In genomic region chr11:79962125-79962876, GRCm38 (mm10) we compare ENCODE assay signal across 8 mouse cellular contexts. TPM values are rescaled to one million over a fixed set of nuclear protein-coding genes. Genes with fewer than 3 reads are reported as not detected.
DNase-seq lines count a peak whose midpoint lies in the region; ATAC-seq lines count a peak whose summit lies in the region.

TSS of gene Utp6 (minus strand) at chr11:79962390.

- H3K4me2 ChIP-seq in heart, embryonic 13.5 days: peak within 1 kb of the TSS; percentile 89
- H3K4me2 ChIP-seq in liver, embryonic 12.5 days: peak within 1 kb of the TSS; percentile 74
- H3K4me2 ChIP-seq in stomach, embryonic 15.5 days: peak within 1 kb of the TSS; percentile 71

- no peaks in the 10 kb centered on the region for H3K4me1 ChIP-seq in brown adipose tissue, adult 24 weeks (ENCODE audit: control insufficient read depth, insufficient read depth, insufficient read length, low read length)
- H3K4me1 ChIP-seq in heart, embryonic 13.5 days: peaks cover 15% of the 10 kb centered on the region
- H3K4me1 ChIP-seq in liver, embryonic 12.5 days: peaks cover 19% of the 10 kb centered on the region
- 0 out of 2 replicates have a peak, but pooled peaks cover 2% of the 10 kb centered on the region for H3K4me1 ChIP-seq in stomach, embryonic 15.5 days

- no peaks in the 10 kb centered on the region for H3K9me3 ChIP-seq in heart, embryonic 13.5 days
- H3K9me3 ChIP-seq in liver, embryonic 12.5 days (replicated peaks): no peaks in the 10 kb centered on the region
- H3K9me3 ChIP-seq in stomach, embryonic 15.5 days: no peaks in the 10 kb centered on the region

- peak; percentile 99 for DNase-seq in CD4-positive, CD25-positive, alpha-beta regulatory T cell, adult 2 months (ENCODE audit: low read depth, low spot score)
- DNase-seq in fat pad, adult 2 months (ENCODE audit: extremely low read depth, low read depth, low spot score): peak; percentile 80
- DNase-seq in kidney, postnatal 10 days: peak; percentile 99
- DNase-seq in natural killer cell, adult 2 months (ENCODE audit: low spot score in 2 of 2): peak; percentile 97 to 98

- peak within 1 kb of the TSS; percentile 40 for H3K27ac ChIP-seq in brown adipose tissue, adult 24 weeks (replicated peaks; ENCODE audit: low read depth, low read length)
- peak within 1 kb of the TSS; percentile 81 for H3K27ac ChIP-seq in heart, embryonic 13.5 days (replicated peaks)
- peak within 1 kb of the TSS; percentile 87 for H3K27ac ChIP-seq in liver, embryonic 12.5 days
- H3K27ac ChIP-seq in stomach, embryonic 15.5 days: peak within 1 kb of the TSS; percentile 77

- ATAC-seq in heart, embryonic 13.5 days (ENCODE audit: extremely low read depth, insufficient number of reproducible peaks, low FRiP score, low TSS enrichment): peak; percentile 87
- ATAC-seq in liver, embryonic 12.5 days: peak; percentile 97
- ATAC-seq in stomach, embryonic 15.5 days (ENCODE audit: insufficient read depth, low FRiP score, low read depth): peak; percentile 92

- WGBS in heart, embryonic 13.5 days: under 1% methylated on average over 46 of the region's 46 CpGs
- under 1% methylated on average over 46 of the region's 46 CpGs for WGBS in liver, embryonic 12.5 days (ENCODE audit: insufficient replicate concordance)
- under 1% methylated on average over 46 of the region's 46 CpGs for WGBS in stomach, embryonic 15.5 days

- peaks cover 31% of the 10 kb centered on the region for H3K36me3 ChIP-seq in heart, embryonic 13.5 days
- H3K36me3 ChIP-seq in liver, embryonic 12.5 days: peaks cover 29% of the 10 kb centered on the region
- peaks cover 20% of the 10 kb centered on the region for H3K36me3 ChIP-seq in stomach, embryonic 15.5 days

- peak within 1 kb of the TSS; percentile 87 for H3K9ac ChIP-seq in heart, embryonic 13.5 days
- peak within 1 kb of the TSS; percentile 80 for H3K9ac ChIP-seq in liver, embryonic 12.5 days
- H3K9ac ChIP-seq in stomach, embryonic 15.5 days: peak within 1 kb of the TSS; percentile 67

- peak within 1 kb of the TSS; percentile 89 for H3K4me3 ChIP-seq in brown adipose tissue, adult 24 weeks (ENCODE audit: insufficient read depth, low read depth, low read length)
- H3K4me3 ChIP-seq in heart, embryonic 13.5 days: peak within 1 kb of the TSS; percentile 76
- peak within 1 kb of the TSS; percentile 72 for H3K4me3 ChIP-seq in liver, embryonic 12.5 days
- peak within 1 kb of the TSS; percentile 68 for H3K4me3 ChIP-seq in stomach, embryonic 15.5 days (replicated peaks)

- H3K27me3 ChIP-seq in heart, embryonic 13.5 days (replicated peaks): peaks cover 8% of the 10 kb centered on the region; the same call in 1 of the 2 replicates
- no peaks in the 10 kb centered on the region; the same call in 1 of the 2 replicates for H3K27me3 ChIP-seq in liver, embryonic 12.5 days (replicated peaks)
- no peaks in the 10 kb centered on the region for H3K27me3 ChIP-seq in stomach, embryonic 15.5 days (replicated peaks)

RNA-seq across cellular contexts. Expression of gene Utp6, which starts in this region (rescaled TPM):
- 21.2 and 27.0 TPM in 2 replicates for polyA plus RNA-seq in brown adipose tissue, adult 24 weeks (2012; ENCODE audit: insufficient read depth, insufficient read length, missing spikeins)
- polyA plus RNA-seq in heart, embryonic 13.5 days (2015; fragmentation: Nextera tagmentation; extraction: Ambion mirVana): 28.3 and 31.1 TPM in 2 replicates
- 45.4 and 45.5 TPM in 2 replicates for polyA plus RNA-seq in liver, embryonic 12.5 days (2016; fragmentation: Nextera tagmentation; extraction: Ambion mirVana)
- polyA plus RNA-seq in stomach, embryonic 15.5 days (2015; fragmentation: Nextera tagmentation; extraction: Ambion mirVana): 41.9 and 46.3 TPM in 2 replicates

Comparison
In these comparisons a context has a peak if more than half of its experiments do, and no peak if none do; other contexts are left out.
1. Peak in every context shown above with its lines: DNase-seq, ATAC-seq, H3K4me3 ChIP-seq and H3K27ac ChIP-seq.